Mouse (Mus musculus) left cerebral cortex, adult 8-10 months (tissue): ENCODE results near the gene Eya3. TPM values are rescaled to one million over a fixed set of nuclear protein-coding genes. Genes with fewer than 3 reads are reported as not detected.
"Not testable (repeated sequence)": the region's sequence is repeated elsewhere in the genome, so short reads cannot be mapped to it uniquely, and the experiment has no call there.

Source experiments
- DNase-seq, 2 experiments: peaks; one replicate each; pipeline ENCODE4 v3.0.0; 2022; ENCODE audit warnings: low spot score in 2 of 2
- total RNA-seq, 4 experiments: library from RNA; stranded (reverse); gene quantifications; 2 replicates each; pipeline ENCODE4 v1.2.4; 2022

The Eya3 gene
- total RNA-seq, 4 experiments from 2014 or later: 29.2 to 36.5 (median 32.4) TPM

DNA sequence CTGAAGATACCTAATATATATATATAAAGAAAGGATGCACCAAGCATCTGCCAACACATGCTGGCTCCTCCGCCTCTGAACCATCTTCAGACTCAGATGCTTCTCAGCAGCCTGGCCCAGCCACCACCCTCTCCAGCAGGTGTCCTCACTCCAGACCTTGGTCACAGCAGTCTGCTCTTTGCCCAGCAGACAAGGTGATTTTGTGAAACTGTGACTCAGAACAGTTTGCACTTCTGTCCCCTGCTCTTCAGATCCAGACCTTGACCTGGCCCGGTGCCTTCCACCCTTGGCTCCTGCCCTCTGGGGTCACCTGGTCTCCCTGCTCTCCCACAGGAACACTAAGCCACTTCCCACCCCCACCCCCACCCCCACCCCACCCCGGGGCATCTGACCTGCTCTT is 97.1 kb downstream of the Eya3 start:
- DNase-seq: no peak

DNA sequence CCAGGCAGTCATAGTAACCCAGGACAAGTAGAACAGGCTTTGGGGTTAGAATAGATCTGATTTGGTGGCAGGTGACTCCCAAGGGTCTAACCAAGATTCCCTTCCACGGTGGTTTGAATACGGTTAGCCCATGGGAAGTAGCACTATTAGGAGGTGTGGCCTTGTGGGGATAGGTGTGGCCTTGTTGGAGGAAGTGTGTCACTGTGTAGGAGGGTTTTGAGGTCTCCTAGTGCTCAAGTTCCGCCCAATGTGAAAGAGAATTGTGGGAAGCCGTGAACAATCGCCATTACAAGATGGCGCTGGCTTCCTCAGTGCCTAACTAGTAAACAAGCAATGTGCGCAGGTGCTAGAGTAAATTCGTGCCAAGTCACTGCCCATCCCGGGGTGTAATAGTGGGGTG is 98.4 kb downstream of the Eya3 start:
- DNase-seq: not testable (repeated sequence)

DNA sequence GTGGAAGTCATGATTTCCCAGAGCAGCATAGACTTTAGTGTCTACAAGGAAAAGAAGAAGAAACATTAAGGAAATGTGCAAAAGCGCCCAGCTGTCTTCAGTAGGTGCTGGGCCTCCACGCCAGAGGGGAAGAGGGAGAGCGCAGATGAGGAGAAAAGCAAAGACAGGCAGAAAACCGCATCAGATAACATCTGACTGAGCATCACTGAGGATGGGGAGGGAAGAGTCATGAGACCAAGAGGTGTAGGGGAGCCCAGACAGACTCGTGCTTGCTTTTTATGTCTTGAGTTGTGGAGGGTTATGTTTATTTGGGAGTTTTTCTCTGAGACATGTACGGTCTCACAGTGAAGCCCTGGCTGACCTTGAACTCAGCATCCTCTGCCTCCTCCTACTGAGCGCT is 102.7 kb downstream of the Eya3 start:
- DNase-seq: no peak

- DNase-seq: peak; percentile 28 to 78
These were observed 105.5 kb downstream of the Eya3 start for GRCm38 (mm10) chr4:132743992-132744911.

DNA sequence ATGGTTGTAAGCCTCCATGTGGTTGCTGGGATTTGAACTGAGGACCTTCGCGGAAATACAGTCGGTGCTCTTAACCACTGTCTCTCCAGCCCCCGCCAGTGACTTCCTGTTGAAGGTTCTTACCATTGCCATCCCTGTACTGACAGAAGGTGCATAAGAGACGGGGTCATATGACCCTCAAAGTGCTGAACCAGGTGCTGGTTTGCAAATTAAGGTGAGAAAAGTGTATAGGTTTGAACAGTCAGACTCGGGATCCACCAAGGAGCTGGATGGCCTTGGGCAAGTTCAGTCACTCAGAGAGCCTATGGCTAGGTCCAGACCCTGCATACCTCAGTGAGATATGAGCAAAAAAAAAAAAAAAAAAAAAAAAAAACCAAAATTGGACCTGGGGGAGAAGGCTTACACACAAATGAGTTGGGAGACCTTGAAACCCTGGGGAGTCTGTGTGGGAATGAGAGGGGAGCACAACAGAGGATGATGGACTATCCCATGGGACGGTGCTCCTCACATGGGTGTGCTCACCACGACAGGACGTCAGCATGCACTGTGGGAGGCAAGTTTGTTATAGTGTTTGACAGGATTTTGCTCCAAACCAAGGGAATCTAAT is 108.2 kb downstream of the Eya3 start:
- no peak for DNase-seq

- DNase-seq: no peak
These were observed 109.0 kb downstream of the Eya3 start for GRCm38 (mm10) chr4:132747664-132748259.

DNA sequence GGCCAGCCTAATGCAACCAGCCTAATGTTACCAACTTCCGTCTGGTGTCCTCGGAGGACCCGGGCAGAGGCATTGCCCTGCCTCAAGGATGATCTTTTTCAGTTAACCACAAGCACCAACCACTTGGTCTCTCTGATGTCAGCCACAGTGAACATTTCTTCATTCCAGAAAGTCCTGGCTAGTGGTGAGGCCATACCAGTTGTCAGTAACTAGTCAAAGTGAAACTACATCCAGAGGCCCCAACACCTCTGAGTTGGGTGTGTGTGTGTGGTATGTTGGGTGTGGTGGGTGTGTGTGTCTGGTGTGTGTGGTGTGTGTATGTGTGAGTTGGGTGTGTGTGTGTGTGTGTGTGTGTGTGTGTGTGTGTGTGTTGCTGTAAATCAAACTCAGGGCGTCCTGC is 110.0 kb downstream of the Eya3 start:
- DNase-seq: no peak

DNA sequence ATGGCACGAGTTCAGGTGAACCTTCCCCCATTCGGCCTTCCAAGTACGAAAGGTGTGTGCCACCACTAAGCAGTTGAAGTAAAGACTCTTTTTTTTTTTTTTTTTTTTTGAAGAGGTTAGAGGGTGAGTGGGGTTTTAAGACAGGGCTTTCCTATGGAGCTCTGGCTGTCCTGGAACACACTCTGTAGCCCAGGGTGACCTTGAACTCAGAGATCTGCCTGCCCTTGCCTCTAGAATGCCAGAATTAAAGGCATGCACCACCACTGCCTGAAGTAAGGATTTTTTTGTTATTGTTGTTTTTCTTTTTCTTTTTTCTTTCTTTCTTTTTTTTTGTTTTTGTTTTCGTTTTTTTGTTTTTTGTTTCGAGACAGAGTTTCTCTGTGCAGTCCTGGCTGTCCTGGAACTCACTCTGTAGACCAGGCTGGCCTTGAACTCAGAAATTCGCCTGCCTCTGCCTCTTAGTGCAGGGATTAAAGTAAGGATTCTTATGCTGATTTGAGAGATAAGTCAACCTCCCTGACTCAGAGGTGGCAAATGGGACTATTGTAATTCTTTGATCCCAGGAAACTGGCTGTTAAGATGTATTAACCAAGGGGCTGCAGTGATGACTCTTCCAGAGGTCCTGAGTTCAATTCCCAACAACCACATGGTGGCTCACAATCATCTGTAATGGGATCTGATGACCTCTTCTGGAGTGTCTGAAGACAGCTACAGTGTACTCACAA is 110.6 kb downstream of the Eya3 start:
- DNase-seq: no peak

- no peak for DNase-seq
These were observed 114.2 kb downstream of the Eya3 start for GRCm38 (mm10) chr4:132752992-132753391.

DNA sequence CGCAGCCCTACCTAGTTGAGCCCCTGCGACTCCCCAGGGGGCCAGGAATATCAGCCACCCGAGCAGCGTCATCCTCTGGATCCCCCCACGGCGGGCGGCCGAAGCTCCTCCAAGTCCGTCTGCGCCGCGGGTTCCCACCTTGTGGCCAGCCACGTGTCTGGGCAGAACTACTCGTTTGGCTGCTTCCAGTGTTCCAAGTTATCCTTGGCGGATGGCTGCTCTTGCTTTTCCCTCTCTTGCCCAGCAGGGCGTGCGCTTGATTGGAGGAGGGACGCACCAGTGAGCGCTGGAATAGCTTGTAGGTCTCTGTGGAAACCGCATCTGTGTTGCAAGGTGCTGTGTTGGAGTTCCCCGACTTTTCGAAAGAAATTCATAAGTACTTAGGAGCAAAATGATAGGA is 118.2 kb downstream of the Eya3 start, which contains the start of gene Smpdl3b:
TSS of gene Smpdl3b (minus strand) at position 279 of the 400 bp plus-strand sequence.
- DNase-seq: peak; percentile 65 to 73

GRCm38 (mm10) chr4:132757633-132758351 is 119.0 kb downstream of the Eya3 start:
- peak in 1 of 2 experiments; percentile 46 for DNase-seq

- DNase-seq: no peak
These were observed 121.5 kb downstream of the Eya3 start for GRCm38 (mm10) chr4:132760296-132760695.

GRCm38 (mm10) chr4:132762602-132763001 is 123.8 kb downstream of the Eya3 start:
- no peak for DNase-seq

DNA sequence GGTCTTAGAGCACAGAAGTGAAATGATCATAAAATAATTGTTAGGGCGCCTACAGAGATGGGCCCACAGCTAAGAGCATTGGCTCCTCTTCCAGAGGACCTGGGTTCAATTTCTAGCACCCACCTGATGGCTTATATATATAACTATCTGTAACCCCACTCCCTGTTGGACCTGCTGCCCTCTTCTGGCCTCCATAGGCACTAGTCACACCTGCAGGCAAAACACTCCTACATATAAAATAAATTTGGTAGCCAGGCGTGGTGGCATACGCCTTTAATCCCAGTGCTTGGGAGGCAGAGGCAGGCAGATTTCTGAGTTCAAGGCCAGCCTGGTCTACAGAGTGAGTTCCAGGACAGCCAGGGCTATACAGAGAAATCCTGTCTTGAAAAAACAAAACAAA is 124.3 kb downstream of the Eya3 start:
- not testable (repeated sequence) for DNase-seq

DNA sequence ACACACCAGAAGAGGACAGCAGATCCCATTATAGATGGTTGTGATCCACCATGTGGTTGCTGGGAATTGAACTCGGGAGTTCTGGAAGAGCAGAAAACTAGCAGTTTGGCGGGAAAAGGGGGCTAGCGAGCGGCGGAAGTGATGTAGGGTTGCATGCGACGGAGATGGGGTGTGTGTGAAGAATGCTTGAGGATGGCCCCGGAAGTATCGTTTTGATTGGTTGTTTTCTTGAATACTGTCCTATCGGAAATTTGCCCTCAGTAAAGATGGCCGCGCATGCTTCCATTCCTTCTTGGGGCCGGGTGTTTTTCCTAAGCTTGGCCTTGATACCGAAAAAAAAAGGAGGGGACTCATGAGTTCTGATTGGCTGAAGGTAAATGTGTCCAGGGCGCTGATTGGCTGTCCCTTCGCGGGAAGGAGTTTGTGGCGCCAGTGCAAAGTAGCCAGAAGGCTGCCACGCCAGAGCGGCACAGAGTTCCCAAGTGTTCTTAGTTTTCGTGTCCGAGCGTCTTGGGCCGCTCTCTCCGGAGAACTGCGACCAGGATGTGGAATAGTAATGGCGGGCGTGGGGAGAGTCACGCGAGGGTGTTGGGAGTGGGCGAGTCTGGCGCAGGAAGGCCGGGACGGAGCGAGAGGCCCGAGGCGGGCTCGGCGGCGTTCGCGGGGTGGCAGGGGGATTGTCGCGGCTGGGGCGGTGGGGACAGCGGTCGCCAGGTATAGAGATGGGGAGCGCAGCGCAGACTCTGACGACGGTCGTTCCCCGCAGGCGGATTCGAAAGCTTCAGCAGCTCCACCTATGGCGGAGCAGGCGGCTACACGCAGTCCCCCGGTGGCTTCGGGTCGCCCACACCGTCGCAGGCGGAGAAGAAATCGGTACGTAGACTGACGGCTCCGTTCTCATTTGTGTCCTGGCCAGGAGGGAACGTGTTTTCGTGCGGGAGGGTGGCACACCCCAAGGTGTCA is 129.4 kb downstream of the Eya3 start, which contains the start of gene Rpa2:
TSS of gene Rpa2 (plus strand) at position 419 of the 963 bp plus-strand sequence.
- peak; percentile 99 for DNase-seq

- DNase-seq: no peak
These were observed 133.0 kb downstream of the Eya3 start for GRCm38 (mm10) chr4:132771776-132772175.
